Mouse (Mus musculus): ENCODE results near the gene Csf2ra.

DNA sequence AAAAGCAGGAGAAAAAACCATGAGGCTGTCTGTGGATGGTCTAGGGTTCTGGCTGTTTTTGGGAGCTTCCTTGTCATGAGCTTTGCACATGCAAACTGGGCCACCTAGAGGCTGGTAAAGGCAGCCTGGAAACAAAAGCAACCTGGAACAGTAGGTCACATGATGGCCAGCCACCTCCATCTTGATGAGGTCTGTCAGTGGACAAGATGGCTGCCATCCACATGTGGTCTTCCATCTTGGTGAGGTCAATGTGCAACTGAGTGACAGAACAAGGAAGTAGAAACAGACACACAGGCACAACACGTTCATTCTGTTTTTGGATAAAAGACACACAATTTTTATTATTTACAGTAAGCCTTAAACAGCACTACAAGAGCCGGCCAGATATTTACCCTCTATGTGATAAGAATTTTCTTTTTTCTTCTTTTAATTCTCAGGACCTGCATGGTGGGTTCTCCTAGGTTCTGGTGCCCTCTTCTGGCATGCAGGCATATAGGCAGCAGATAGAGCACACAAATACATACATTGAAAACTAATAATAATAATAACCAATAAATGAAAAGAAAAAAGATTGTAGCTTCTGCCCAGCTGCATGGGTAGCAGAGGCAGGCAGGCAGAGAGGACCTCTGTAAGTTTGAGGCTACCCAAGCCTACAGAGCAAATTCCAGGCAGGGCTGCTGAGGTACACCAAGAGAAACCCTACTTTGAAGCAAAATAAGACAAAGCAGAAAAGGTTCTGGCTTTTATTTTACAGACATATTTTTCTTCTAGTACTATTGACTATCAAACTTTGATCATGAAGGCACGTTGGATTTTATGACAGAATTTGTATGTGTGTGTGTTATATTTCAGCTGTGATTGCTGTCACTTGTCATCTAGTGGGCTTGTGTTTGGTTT, 37.4 kb upstream of the Csf2ra start:
- TF ChIP-seq CTCF (IDR thresholded peaks at IDR 0.05; ENCODE audit: insufficient read depth, low read depth, low read length) (no peak), POLR2A (IDR thresholded peaks at IDR 0.05; ENCODE audit: insufficient read depth, low read depth, low read length) (no peak)
